Mouse (Mus musculus) midbrain, embryonic 10.5 days (tissue): ENCODE results near the gene N4bp3. TPM values are rescaled to one million over a fixed set of nuclear protein-coding genes. Genes with fewer than 3 reads are reported as not detected.
A peak's percentile ranks its signal among the peaks of the same experiment; 100 is the strongest.
"Not testable (repeated sequence)": the region's sequence is repeated elsewhere in the genome, so short reads cannot be mapped to it uniquely, and the experiment has no call there.

Source experiments
- DNase-seq: peaks from one replicate; pipeline ENCODE4 v3.0.0-alpha.2; 2017; ENCODE audit warnings: low spot score
- H3K27ac ChIP-seq: fragments of 300-500 bp; sonication (generic); replicated peaks from 2 replicates; pipeline ENCODE4 v1.5.1; 2016; ENCODE audit warnings: mild to moderate bottlenecking
- H3K27me3 ChIP-seq: fragments of 300-500 bp; sonication (generic); 2 replicates; pipeline ENCODE4 v1.6.1; 2016; ENCODE audit warnings: low read depth, mild to moderate bottlenecking; ENCODE audit not compliant: poor library complexity, severe bottlenecking
- H3K36me3 ChIP-seq: fragments of 300-500 bp; sonication (generic); 2 replicates; pipeline ENCODE4 v1.6.1; 2016; ENCODE audit warnings: mild to moderate bottlenecking, moderate library complexity
- H3K4me1 ChIP-seq: fragments of 300-500 bp; sonication (generic); 2 replicates; pipeline ENCODE4 v1.6.1; 2016
- H3K4me3 ChIP-seq: fragments of 300-500 bp; sonication (generic); 2 replicates; pipeline ENCODE4 v1.5.1; 2016; ENCODE audit warnings: mild to moderate bottlenecking, moderate library complexity
- H3K9me3 ChIP-seq: fragments of 300-500 bp; sonication (generic); replicated peaks from 2 replicates; pipeline ENCODE4 v1.6.1; 2016; ENCODE audit warnings: mild to moderate bottlenecking
- WGBS: fragments of 180-500 bp; shearing (Covaris S2); methylation state at CpG from one replicate; pipeline ENCODE4 v1.1.7; 2016; 5-methylcytosine and 5-hydroxymethylcytosine counted together
- polyA plus RNA-seq: library from polyadenylated mRNA; unstranded; fragments of >200 nt; fragmentation: Nextera tagmentation; extraction: Ambion mirVana; gene quantifications from 2 replicates; pipeline ENCODE4 v1.2.1, GENCODE M21; 2016

N4bp3 gene
- polyA plus RNA-seq, 1 experiment from 2014 or later = 21.7 TPM

- Histone ChIP-seq H3K36me3 (no peaks in the 10 kb centered on the region), H3K9me3 (no peaks in the 10 kb centered on the region), H3K4me3 (no peak overlapping the region), H3K4me1 (no peaks in the 10 kb centered on the region), H3K27me3 (no peaks in the 10 kb centered on the region), H3K27ac (no peak overlapping the region)
- 73% methylated on average over 2 of the region's 2 CpGs for WGBS
- DNase-seq = no peak
Measured at GRCm38 (mm10) chr11:51671376-51671775, 20.7 kb upstream of the N4bp3 start.

- no peak for DNase-seq
- 95% methylated on average over 7 of the region's 7 CpGs for whole genome bisulfite sequencing
- no peaks in the 10 kb centered on the region for H3K36me3 ChIP-seq
- H3K27me3 ChIP-seq = no peaks in the 10 kb centered on the region
- H3K9me3 ChIP-seq = no peaks in the 10 kb centered on the region
- no peaks in the 10 kb centered on the region for H3K4me1 ChIP-seq
- H3K27ac ChIP-seq = no peak overlapping the region
- no peak overlapping the region for H3K4me3 ChIP-seq
Measured at GRCm38 (mm10) chr11:51670846-51671245, 20.2 kb upstream of the N4bp3 start.

DNA sequence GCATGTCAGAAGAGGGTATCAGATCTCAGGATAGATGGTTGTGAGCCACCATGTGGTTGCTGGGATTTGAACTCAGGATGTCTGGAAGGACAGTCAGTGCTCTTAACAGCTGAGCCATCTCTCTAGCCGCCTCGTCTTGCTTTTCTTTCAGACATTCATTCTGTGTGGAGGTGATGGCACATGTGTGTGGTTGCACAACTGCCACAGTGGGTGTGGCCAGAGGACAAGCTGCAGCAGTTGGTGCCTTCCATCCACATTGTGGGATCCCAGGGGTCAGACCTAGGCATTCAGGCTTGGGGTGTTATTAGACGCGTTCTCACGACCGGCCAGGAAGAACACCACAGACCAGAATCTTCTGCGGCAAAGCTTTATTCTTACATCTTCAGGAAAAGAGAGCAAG lies 14.1 kb upstream of the N4bp3 start:
- WGBS = 96% methylated on average over 7 of the region's 7 CpGs
- not testable (repeated sequence) for H3K27ac ChIP-seq, H3K4me1 ChIP-seq, H3K9me3 ChIP-seq, DNase-seq, H3K4me3 ChIP-seq, H3K27me3 ChIP-seq, H3K36me3 ChIP-seq

GRCm38 (mm10) chr11:51662632-51663031 lies 12.0 kb upstream of the N4bp3 start:
- no peaks in the 10 kb centered on the region for H3K9me3 ChIP-seq
- H3K4me3 ChIP-seq = no peak overlapping the region
- no peaks in the 10 kb centered on the region for H3K36me3 ChIP-seq
- H3K4me1 ChIP-seq = no peaks in the 10 kb centered on the region
- H3K27me3 ChIP-seq = no peaks in the 10 kb centered on the region
- DNase-seq = no peak
- no peak overlapping the region for H3K27ac ChIP-seq
- WGBS = 76% methylated on average over 7 of the region's 7 CpGs

GRCm38 (mm10) chr11:51661867-51662365 lies 11.3 kb upstream of the N4bp3 start:
- no peak for DNase-seq
- Histone ChIP-seq H3K9me3 (no peaks in the 10 kb centered on the region), H3K27me3 (no peaks in the 10 kb centered on the region), H3K4me3 (no peak overlapping the region), H3K27ac (no peak overlapping the region), H3K36me3 (no peaks in the 10 kb centered on the region), H3K4me1 (no peaks in the 10 kb centered on the region)
- WGBS = 86% methylated on average over 16 of the region's 16 CpGs

DNA sequence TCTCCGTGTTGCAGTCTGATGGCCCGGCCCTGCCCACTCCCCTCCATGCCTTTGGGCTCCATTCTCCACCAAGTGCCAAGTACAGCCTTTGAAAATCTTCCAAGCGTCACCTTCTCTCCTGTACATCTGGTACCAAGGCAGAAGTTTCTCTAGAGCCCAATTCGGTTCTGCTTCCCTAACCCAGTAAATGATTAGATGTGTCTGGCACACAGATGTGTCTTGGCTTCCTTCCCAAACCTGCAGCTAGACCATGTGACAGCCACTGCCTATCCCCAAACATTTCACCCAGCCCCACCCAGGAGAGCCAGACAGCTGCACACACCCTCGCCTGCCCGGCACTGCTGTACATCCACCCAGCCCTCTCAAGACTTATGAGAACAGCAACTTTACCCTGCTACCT lies 8.1 kb upstream of the N4bp3 start:
- Histone ChIP-seq H3K4me3 (no peak overlapping the region), H3K4me1 (no peaks in the 10 kb centered on the region), H3K36me3 (no peaks in the 10 kb centered on the region), H3K9me3 (no peaks in the 10 kb centered on the region), H3K27me3 (no peaks in the 10 kb centered on the region), H3K27ac (no peak overlapping the region)
- DNase-seq = no peak
- 84% methylated on average over 6 of the region's 6 CpGs for WGBS

GRCm38 (mm10) chr11:51658291-51658690 lies 7.6 kb upstream of the N4bp3 start:
- Histone ChIP-seq H3K36me3 (no peaks in the 10 kb centered on the region), H3K27ac (no peak overlapping the region), H3K27me3 (no peaks in the 10 kb centered on the region), H3K4me1 (no peaks in the 10 kb centered on the region), H3K4me3 (no peak overlapping the region), H3K9me3 (no peaks in the 10 kb centered on the region)
- no peak for DNase-seq
- WGBS = 77% methylated on average over 7 of the region's 7 CpGs

- 83% methylated on average over 10 of the region's 10 CpGs for WGBS
- no peaks in the 10 kb centered on the region for H3K9me3 ChIP-seq
- H3K4me3 ChIP-seq = no peak overlapping the region
- no peak overlapping the region for H3K27ac ChIP-seq
- peaks cover 5% of the 10 kb centered on the region; the same call in 1 of the 2 replicates for H3K27me3 ChIP-seq
- no peak for DNase-seq
- H3K36me3 ChIP-seq = no peaks in the 10 kb centered on the region
- H3K4me1 ChIP-seq = no peaks in the 10 kb centered on the region
Measured at GRCm38 (mm10) chr11:51656798-51657521, 6.3 kb upstream of the N4bp3 start.

DNA sequence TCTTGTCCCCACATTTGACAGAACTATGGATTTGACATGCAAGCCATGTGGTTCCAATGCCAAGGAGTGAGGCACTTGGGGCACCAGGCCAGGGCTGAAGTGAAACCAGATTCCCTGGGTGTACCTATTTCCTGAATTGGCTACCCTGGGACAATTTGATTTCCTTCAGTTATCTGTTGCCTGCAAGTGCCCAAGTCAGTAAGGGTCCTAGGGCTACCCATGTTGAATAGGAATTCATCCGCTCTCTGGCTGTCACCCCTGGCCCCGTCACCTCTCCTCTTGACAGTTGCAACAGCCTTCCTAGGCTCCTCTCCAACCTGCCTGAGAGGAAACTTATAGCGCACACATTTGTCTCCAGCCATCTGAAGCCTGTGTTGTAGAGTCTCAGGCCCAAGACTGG lies 4.2 kb upstream of the N4bp3 start:
- WGBS = 93% methylated on average over 3 of the region's 3 CpGs
- H3K27me3 ChIP-seq = peaks cover 26% of the 10 kb centered on the region
- no peaks in the 10 kb centered on the region for H3K36me3 ChIP-seq
- H3K4me1 ChIP-seq = peaks cover 14% of the 10 kb centered on the region
- H3K9me3 ChIP-seq = no peaks in the 10 kb centered on the region
- no peak overlapping the region for H3K4me3 ChIP-seq
- no peak overlapping the region for H3K27ac ChIP-seq
- DNase-seq = no peak

DNA sequence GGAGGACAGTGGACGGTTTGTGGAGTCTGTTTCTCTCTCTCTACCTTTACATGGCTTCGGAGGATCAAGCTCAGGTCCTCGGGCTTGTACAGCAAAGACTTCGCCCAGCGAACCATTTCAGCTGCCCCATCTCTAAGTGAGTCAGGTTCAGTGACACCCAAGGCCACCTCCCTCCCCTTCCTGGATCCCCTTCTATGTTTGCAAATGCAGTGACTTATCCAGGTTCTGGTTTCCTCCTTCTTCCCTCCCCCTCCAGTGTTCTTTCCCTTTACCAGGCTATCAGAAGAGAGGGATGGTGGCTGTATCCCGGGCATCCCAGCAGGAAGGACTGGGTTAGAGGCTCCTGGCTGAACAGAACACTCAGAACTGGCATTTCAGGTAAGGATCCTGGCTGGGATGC lies 3.1 kb upstream of the N4bp3 start:
- Histone ChIP-seq H3K4me1 (peaks cover 26% of the 10 kb centered on the region), H3K4me3 (no peak overlapping the region), H3K36me3 (no peaks in the 10 kb centered on the region), H3K9me3 (no peaks in the 10 kb centered on the region), H3K27me3 (peaks cover 36% of the 10 kb centered on the region), H3K27ac (no peak overlapping the region)
- 92% methylated on average over 6 of the region's 6 CpGs for WGBS
- DNase-seq = no peak

- H3K4me3 ChIP-seq = no peak overlapping the region
- peaks cover 36% of the 10 kb centered on the region for H3K27me3 ChIP-seq
- DNase-seq = no peak
- H3K9me3 ChIP-seq = no peaks in the 10 kb centered on the region
- H3K4me1 ChIP-seq = peaks cover 34% of the 10 kb centered on the region
- no peaks in the 10 kb centered on the region for H3K36me3 ChIP-seq
- H3K27ac ChIP-seq = no peak overlapping the region
- WGBS = 88% methylated on average over 4 of the region's 4 CpGs
Measured at GRCm38 (mm10) chr11:51652889-51653418, 2.3 kb upstream of the N4bp3 start.

DNA sequence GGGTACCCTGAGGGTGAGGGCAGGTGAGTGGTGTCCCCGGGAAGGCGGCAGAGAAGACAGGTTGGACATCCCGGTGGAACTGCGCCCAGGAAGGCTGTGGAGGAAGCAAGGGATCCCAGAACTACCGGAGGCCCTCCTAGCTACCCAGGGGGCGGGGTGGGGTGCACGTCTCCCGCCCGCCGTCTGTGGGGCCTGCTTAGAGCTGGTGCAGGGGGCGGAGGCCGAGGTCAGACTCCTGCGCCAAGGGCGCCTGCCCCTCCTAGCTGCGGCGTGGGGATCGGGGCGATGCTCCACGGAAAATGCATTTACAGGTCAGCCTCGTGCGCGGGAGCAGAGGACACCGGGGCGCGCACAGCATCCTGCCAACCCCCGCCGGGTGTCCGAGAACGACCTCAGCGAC lies 381 bp downstream of the N4bp3 start:
- Histone ChIP-seq H3K4me1 (peaks cover 49% of the 10 kb centered on the region), H3K36me3 (peaks cover 10% of the 10 kb centered on the region), H3K27me3 (peaks cover 36% of the 10 kb centered on the region), H3K9me3 (no peaks in the 10 kb centered on the region), H3K4me3 (peak overlapping the region; percentile 72), H3K27ac (peak overlapping the region; percentile 88)
- DNase-seq = no peak
- WGBS = under 1% methylated on average over 30 of the region's 30 CpGs

DNA sequence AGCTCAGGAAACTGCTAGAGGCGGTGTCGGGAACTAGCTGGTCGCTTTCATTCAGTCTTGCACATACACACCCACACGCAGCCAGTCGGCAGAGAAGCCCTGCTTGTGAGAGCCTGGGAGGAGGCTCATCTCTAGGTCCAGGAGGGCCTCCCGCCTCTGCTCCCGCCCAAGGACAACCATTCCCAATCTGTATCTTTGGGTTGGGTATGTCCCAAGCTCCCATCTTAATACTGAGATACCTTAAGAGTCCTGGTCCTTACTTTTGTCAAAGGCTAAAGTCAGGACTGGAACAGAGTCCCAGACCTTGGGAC lies 798 bp downstream of the N4bp3 start:
- peaks cover 49% of the 10 kb centered on the region for H3K4me1 ChIP-seq
- H3K27ac ChIP-seq = peak overlapping the region; percentile 88
- peaks cover 36% of the 10 kb centered on the region for H3K27me3 ChIP-seq
- H3K36me3 ChIP-seq = peaks cover 14% of the 10 kb centered on the region
- 3% methylated on average over 7 of the region's 7 CpGs for WGBS
- DNase-seq = peak; percentile 46
- H3K4me3 ChIP-seq = peak overlapping the region; percentile 72
- no peaks in the 10 kb centered on the region for H3K9me3 ChIP-seq
